Mouse (Mus musculus) lung, postnatal 0 days (tissue): Measurements from ENCODE around the gene Krtap1-3.
"Not testable (repeated sequence)": the region's sequence is repeated elsewhere in the genome, so short reads cannot be mapped to it uniquely, and the experiment has no call there.

Source experiments
- CTCF ChIP-seq: IDR thresholded peaks from 2 replicates; pipeline ENCODE4 v1.5.1; 2016; ENCODE audit warnings: antibody characterized with exemption, mild to moderate bottlenecking
- EP300 ChIP-seq: IDR thresholded peaks from 2 replicates; pipeline ENCODE4 v1.6.1; 2016; ENCODE audit warnings: antibody characterized with exemption, mild to moderate bottlenecking, control low read depth

DNA sequence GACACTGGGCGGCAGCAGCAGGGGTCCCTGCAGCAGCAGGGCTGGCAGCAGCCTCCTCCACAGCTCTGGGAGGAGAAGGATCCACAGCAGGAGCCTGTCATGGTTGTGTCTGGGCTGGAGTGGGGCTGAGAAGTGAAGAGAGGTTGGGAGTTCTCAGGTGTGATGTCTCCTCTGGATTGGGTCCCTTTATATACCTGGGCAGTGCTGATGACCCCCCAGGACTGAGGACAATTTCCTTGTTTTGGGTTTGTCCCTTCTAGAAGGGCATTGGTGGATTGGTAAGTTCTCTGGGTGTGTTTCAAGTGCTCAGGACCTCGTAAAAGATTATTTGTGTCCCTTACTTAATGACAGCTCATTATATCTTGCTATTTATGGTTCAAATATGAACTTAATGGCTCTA is 18.9 kb upstream of the Krtap1-3 start, which contains the start of gene Gm11937:
- TF ChIP-seq CTCF, EP300: not testable (repeated sequence)
